Mouse (Mus musculus) heart, embryonic 14.5 days (tissue): Measurements from ENCODE around the gene Srebf1. TPM values are rescaled to one million over a fixed set of nuclear protein-coding genes. Genes with fewer than 3 reads are reported as not detected.
A peak's percentile ranks its signal among the peaks of the same experiment; 100 is the strongest.

Experiments
- ATAC-seq: fragments of 200-750 bp; cut with Nextera tagmentation; 2 replicates; pipeline ENCODE4 v1.8.0; 2017; ENCODE audit warnings: low read depth, moderate TSS enrichment; ENCODE audit not compliant: insufficient number of reproducible peaks, insufficient read depth, low FRiP score
- H3K27ac ChIP-seq, 2 experiments: fragments of 200-500 bp in 1 of 2; fragments of 300-500 bp in 1 of 2; sonication (generic) in 1 of 2; replicated peaks in 1 of 2; 2 replicates each; pipeline ENCODE4 v1.5.1; 2012 to 2014; ENCODE audit warnings: low read depth in 2 of 2, low read length in 2 of 2, control low read depth in 1 of 2, mild to moderate bottlenecking in 1 of 2, mixed read lengths in 1 of 2; ENCODE audit not compliant: control insufficient read depth in 1 of 2, insufficient read depth in 1 of 2
- H3K27me3 ChIP-seq: fragments of 300-500 bp; sonication (generic); 2 replicates; pipeline ENCODE4 v1.6.1; 2014; ENCODE audit warnings: mild to moderate bottlenecking, low read length, control low read depth; ENCODE audit not compliant: control insufficient read depth, insufficient read depth
- H3K36me3 ChIP-seq: fragments of 300-500 bp; sonication (generic); 2 replicates; pipeline ENCODE4 v1.6.1; 2014; ENCODE audit warnings: mild to moderate bottlenecking, control low read depth, low read length, mixed read lengths; ENCODE audit not compliant: control insufficient read depth, insufficient read depth
- H3K4me1 ChIP-seq, 2 experiments: fragments of 200-500 bp in 1 of 2; fragments of 300-500 bp in 1 of 2; sonication (generic) in 1 of 2; 2 replicates each; pipeline ENCODE4 v1.6.1; 2012 to 2014; ENCODE audit warnings: low read length in 2 of 2, control low read depth in 1 of 2, mixed read lengths in 1 of 2; ENCODE audit not compliant: control insufficient read depth in 2 of 2, insufficient read depth in 2 of 2
- H3K4me2 ChIP-seq: fragments of 300-500 bp; sonication (generic); 2 replicates; pipeline ENCODE4 v1.6.1; 2014; ENCODE audit warnings: mild to moderate bottlenecking, low read length
- H3K4me3 ChIP-seq, 2 experiments: fragments of 200-500 bp in 1 of 2; fragments of 300-500 bp in 1 of 2; sonication (generic) in 1 of 2; 2 replicates each; pipeline ENCODE4 v1.5.1; 2012 to 2014; ENCODE audit warnings: low read length in 2 of 2, mild to moderate bottlenecking in 2 of 2, control low read depth in 1 of 2, low read depth in 1 of 2, moderate library complexity in 1 of 2; ENCODE audit not compliant: control insufficient read depth in 1 of 2, insufficient read depth in 1 of 2
- H3K9ac ChIP-seq: fragments of 300-500 bp; sonication (generic); 2 replicates; pipeline ENCODE4 v1.6.1; 2014; ENCODE audit warnings: mild to moderate bottlenecking, low read length
- H3K9me3 ChIP-seq: fragments of 300-500 bp; sonication (generic); 2 replicates; pipeline ENCODE4 v1.6.1; 2016; ENCODE audit warnings: low read length, control low read depth; ENCODE audit not compliant: control insufficient read depth
- WGBS: fragments of 180-500 bp; shearing (Covaris S2); extraction: QIAGEN DNeasy Blood & Tissue Kit; methylation state at CpG from one replicate; pipeline ENCODE4 v1.1.7; 2014; 5-methylcytosine and 5-hydroxymethylcytosine counted together
- polyA plus RNA-seq: library from polyadenylated mRNA; unstranded; fragments of >200 nt; fragmentation: Nextera tagmentation; extraction: Ambion mirVana; gene quantifications from 2 replicates; pipeline ENCODE4 v1.2.1, GENCODE M21; 2014

The Srebf1 gene
- polyA plus RNA-seq, 1 experiment from 2014 or later, result 37.9 TPM

- 62% methylated on average over 5 of the region's 5 CpGs for WGBS
- H3K9ac ChIP-seq, result no peak overlapping the region
- no peak for ATAC-seq
- no peak overlapping the region for H3K4me2 ChIP-seq
- H3K9me3 ChIP-seq, result no peaks in the 10 kb centered on the region
- H3K4me3 ChIP-seq, result no peak overlapping the region
- H3K36me3 ChIP-seq, result peaks cover 17% of the 10 kb centered on the region
- H3K4me1 ChIP-seq, result peaks cover 42 to 88% of the 10 kb centered on the region in 2 experiments
- no peak overlapping the region for H3K27ac ChIP-seq
- no peaks in the 10 kb centered on the region for H3K27me3 ChIP-seq
These were observed 57.3 kb downstream of the Srebf1 start for GRCm38 (mm10) chr11:60165076-60165475.

DNA sequence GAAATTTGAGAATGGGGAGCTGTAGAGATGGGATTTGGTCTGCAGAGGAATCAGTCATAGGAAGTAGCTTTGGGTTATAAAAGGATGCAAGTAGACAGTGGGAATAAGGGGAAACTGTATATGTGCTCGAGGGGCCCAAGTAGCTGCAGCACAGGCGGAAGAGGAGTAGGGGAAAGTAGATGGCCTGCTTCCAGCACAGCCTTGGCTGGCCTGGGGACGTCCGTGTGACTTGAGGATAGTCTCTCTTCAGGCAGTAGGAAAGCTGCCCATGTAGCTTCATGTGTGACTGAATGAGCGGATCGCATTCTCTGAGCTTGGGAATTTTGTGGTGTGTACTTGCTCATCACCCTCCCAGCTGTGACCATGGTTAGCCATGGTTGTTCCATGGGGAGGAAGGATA lies 57.9 kb downstream of the Srebf1 start:
- no peak overlapping the region for H3K9ac ChIP-seq
- 58% methylated on average over 6 of the region's 6 CpGs for WGBS
- no peak for ATAC-seq
- 0 out of 4 replicates have a peak overlapping the region, but pooled peaks of 1 of the 2 experiments have one; percentile 21 for H3K27ac ChIP-seq
- no peak overlapping the region for H3K4me2 ChIP-seq
- H3K36me3 ChIP-seq, result peaks cover 22% of the 10 kb centered on the region
- peaks cover 43 to 83% of the 10 kb centered on the region in 2 experiments for H3K4me1 ChIP-seq
- no peaks in the 10 kb centered on the region for H3K27me3 ChIP-seq
- no peaks in the 10 kb centered on the region for H3K9me3 ChIP-seq
- no peak overlapping the region for H3K4me3 ChIP-seq

- H3K4me1 ChIP-seq, result peaks cover 34 to 80% of the 10 kb centered on the region in 2 experiments
- no peaks in the 10 kb centered on the region for H3K27me3 ChIP-seq
- H3K9ac ChIP-seq, result no peak overlapping the region
- H3K27ac ChIP-seq, result no peak overlapping the region
- no peak overlapping the region for H3K4me3 ChIP-seq
- H3K4me2 ChIP-seq, result no peak overlapping the region
- peaks cover 22% of the 10 kb centered on the region for H3K36me3 ChIP-seq
- WGBS, result 91% methylated on average over 4 of the region's 4 CpGs
- H3K9me3 ChIP-seq, result no peaks in the 10 kb centered on the region
- no peak for ATAC-seq
These were observed 59.0 kb downstream of the Srebf1 start for GRCm38 (mm10) chr11:60163362-60163761.

DNA sequence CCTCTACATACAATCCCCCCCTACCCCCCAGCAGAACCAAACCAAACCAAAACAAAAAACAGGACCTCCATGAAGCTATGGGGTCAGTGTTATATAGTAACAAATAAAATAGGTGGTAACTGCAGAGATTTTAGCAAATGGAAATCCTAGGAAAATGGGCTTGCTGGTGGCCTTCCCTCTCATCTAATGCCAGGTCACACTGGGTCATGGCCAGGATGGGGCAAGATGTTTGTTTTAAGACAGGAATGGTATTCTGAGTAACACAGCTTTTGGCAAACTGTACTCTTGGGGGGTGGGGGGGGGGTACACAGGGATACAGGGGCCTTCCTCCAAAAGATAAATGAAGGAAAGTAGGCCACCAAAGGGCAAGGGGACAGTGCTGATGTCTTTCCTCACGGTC lies 59.8 kb downstream of the Srebf1 start:
- no peak overlapping the region for H3K27ac ChIP-seq
- H3K36me3 ChIP-seq, result peaks cover 27% of the 10 kb centered on the region
- ATAC-seq, result no peak
- H3K9ac ChIP-seq, result no peak overlapping the region
- 81% methylated on average over 1 of the region's 1 CpGs for WGBS
- H3K4me1 ChIP-seq, result peaks cover 27 to 72% of the 10 kb centered on the region in 2 experiments
- no peaks in the 10 kb centered on the region for H3K27me3 ChIP-seq
- H3K9me3 ChIP-seq, result no peaks in the 10 kb centered on the region
- H3K4me3 ChIP-seq, result no peak overlapping the region
- no peak overlapping the region for H3K4me2 ChIP-seq

- H3K4me3 ChIP-seq, result no peak overlapping the region
- H3K27ac ChIP-seq, result no peak overlapping the region; a peak in 1 of 4 replicates
- peaks cover 33% of the 10 kb centered on the region for H3K36me3 ChIP-seq
- no peaks in the 10 kb centered on the region for H3K9me3 ChIP-seq
- H3K4me2 ChIP-seq, result no peak overlapping the region
- no peak for ATAC-seq
- H3K4me1 ChIP-seq, result peaks cover 27 to 64% of the 10 kb centered on the region in 2 experiments
- peak overlapping the region; percentile 21; the same call in 1 of the 2 replicates for H3K9ac ChIP-seq
- H3K27me3 ChIP-seq, result no peaks in the 10 kb centered on the region
- WGBS, result 74% methylated on average over 9 of the region's 9 CpGs
These were observed 61.1 kb downstream of the Srebf1 start for GRCm38 (mm10) chr11:60161146-60161874.

DNA sequence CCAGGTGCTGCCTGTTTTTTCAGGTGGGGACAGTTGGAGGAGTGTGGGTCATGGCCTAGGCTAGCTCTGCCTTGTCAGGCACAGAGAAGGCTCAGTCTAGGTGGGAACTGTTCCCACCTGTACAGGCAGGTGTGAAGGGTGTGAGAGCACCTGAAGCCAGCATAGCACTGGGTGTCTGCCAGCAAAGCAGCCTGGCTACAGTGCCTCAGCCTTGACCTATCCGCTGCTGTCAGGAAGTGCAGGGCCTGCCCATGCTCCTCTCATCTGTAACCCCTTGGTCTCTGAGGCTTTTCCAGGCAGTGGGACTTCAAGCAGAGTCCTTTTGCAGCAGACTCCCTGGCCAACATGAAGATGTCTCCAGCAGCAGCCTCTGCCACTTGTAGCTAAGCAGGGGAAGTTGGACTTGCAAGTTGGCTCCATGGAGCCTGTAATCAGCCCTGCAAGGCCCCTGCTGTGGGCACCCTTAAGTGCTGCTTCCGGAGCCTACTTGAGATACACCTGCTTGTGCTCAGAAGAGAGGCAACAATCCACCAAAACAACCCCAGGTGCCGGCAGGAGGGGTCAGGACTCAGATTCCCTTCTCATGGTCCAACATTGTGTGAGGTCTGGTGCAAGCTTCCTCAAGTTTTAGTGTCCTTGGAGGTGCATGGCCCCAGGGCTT lies 61.8 kb downstream of the Srebf1 start:
- no peak overlapping the region for H3K4me3 ChIP-seq
- H3K27me3 ChIP-seq, result no peaks in the 10 kb centered on the region
- no peak overlapping the region for H3K27ac ChIP-seq
- H3K36me3 ChIP-seq, result peaks cover 33% of the 10 kb centered on the region
- H3K9me3 ChIP-seq, result no peaks in the 10 kb centered on the region
- H3K9ac ChIP-seq, result no peak overlapping the region
- 51% methylated on average over 3 of the region's 3 CpGs for WGBS
- peaks cover 25 to 59% of the 10 kb centered on the region in 2 experiments for H3K4me1 ChIP-seq
- ATAC-seq, result no peak
- no peak overlapping the region for H3K4me2 ChIP-seq

- H3K4me3 ChIP-seq, result no peak overlapping the region
- peaks cover 22 to 56% of the 10 kb centered on the region in 2 experiments for H3K4me1 ChIP-seq
These were observed 62.4 kb downstream of the Srebf1 start for GRCm38 (mm10) chr11:60159955-60160354.

More at GRCm38 (mm10) chr11:60159955-60160354, 62.4 kb downstream of the Srebf1 start:
- H3K27ac ChIP-seq, result no peak overlapping the region
- no peak for ATAC-seq
- no peaks in the 10 kb centered on the region for H3K9me3 ChIP-seq
- 75% methylated on average over 5 of the region's 5 CpGs for WGBS
- no peak overlapping the region for H3K9ac ChIP-seq
- no peaks in the 10 kb centered on the region for H3K27me3 ChIP-seq
- H3K36me3 ChIP-seq, result peaks cover 36% of the 10 kb centered on the region
- H3K4me2 ChIP-seq, result no peak overlapping the region
